In genomic region chr1:157048201-157048923, GRCm38 (mm10) we compare ENCODE assay signal across 9 mouse cellular contexts.
DNase-seq lines count a peak whose midpoint lies in the region; ATAC-seq lines count a peak whose summit lies in the region.
"Had no signal": no experiment of that assay in that cellular context is flagged by ENCODE, and none has a peak within 500 bp of the region (broad histone marks: within the 10 kb centered on the region; RNA-seq: fewer than 3 reads in every experiment).

No protein-coding gene starts in this region.

- H3K9me3 ChIP-seq in embryonic facial prominence, embryonic 12.5 days, result no peaks in the 10 kb centered on the region
- no peaks in the 10 kb centered on the region for H3K9me3 ChIP-seq in limb, embryonic 13.5 days
- H3K9me3 ChIP-seq: lung, embryonic 15.5 days had no signal

- peaks cover 12% of the 10 kb centered on the region for H3K4me1 ChIP-seq in embryonic facial prominence, embryonic 12.5 days
- peaks cover 36% of the 10 kb centered on the region for H3K4me1 ChIP-seq in limb, embryonic 13.5 days

- no peaks in the 10 kb centered on the region for H3K36me3 ChIP-seq in embryonic facial prominence, embryonic 12.5 days
- no peaks in the 10 kb centered on the region for H3K36me3 ChIP-seq in limb, embryonic 13.5 days
- H3K36me3 ChIP-seq: lung, embryonic 15.5 days had no signal

- peak; percentile 48; the same call in 1 of the 2 replicates for ATAC-seq in embryonic facial prominence, embryonic 12.5 days (ENCODE audit: insufficient number of reproducible peaks, insufficient read depth, low FRiP score, low TSS enrichment)
- ATAC-seq in limb, embryonic 13.5 days (ENCODE audit: low FRiP score, low read depth), result peak; percentile 77

- H3K27me3 ChIP-seq in embryonic facial prominence, embryonic 12.5 days, result no peaks in the 10 kb centered on the region
- H3K27me3 ChIP-seq in limb, embryonic 13.5 days, result no peaks in the 10 kb centered on the region
- H3K27me3 ChIP-seq: lung, embryonic 15.5 days had no signal

- no peak overlapping the region for H3K4me3 ChIP-seq in embryonic facial prominence, embryonic 12.5 days
- H3K4me3 ChIP-seq in limb, embryonic 13.5 days, result no peak overlapping the region
- H3K4me3 ChIP-seq: lung, embryonic 15.5 days had no signal

- peak; percentile 31 for DNase-seq in lung, postnatal 25 days (ENCODE audit: low spot score)
- no peak for DNase-seq in lung, adult 18-20 months
- DNase-seq in spleen, postnatal 36 days (ENCODE audit: low spot score in 2 of 2), result peak; percentile 84 to 89
- no peak for DNase-seq in cerebellum, postnatal 14 days
- DNase-seq in frontal cortex, postnatal 14 days (ENCODE audit: low spot score in 2 of 2), result no peak
- DNase-seq in layer of hippocampus, adult 8-10 months (ENCODE audit: low spot score in 2 of 2), result no peak

- no peak overlapping the region for H3K9ac ChIP-seq in embryonic facial prominence, embryonic 12.5 days
- no peak overlapping the region for H3K9ac ChIP-seq in limb, embryonic 13.5 days
- H3K9ac ChIP-seq: lung, embryonic 15.5 days had no signal

- 11% methylated on average over 11 of the region's 11 CpGs for WGBS in embryonic facial prominence, embryonic 12.5 days
- 13% methylated on average over 11 of the region's 11 CpGs for WGBS in limb, embryonic 13.5 days

- peak overlapping the region; percentile 47; the same call in 1 of the 2 replicates for H3K27ac ChIP-seq in embryonic facial prominence, embryonic 12.5 days
- peak overlapping the region; percentile 63; the same call in 1 of the 2 replicates for H3K27ac ChIP-seq in limb, embryonic 13.5 days

- H3K4me2 ChIP-seq in embryonic facial prominence, embryonic 12.5 days (replicated peaks), result 0 out of 2 replicates have a peak overlapping the region, but pooled peaks have one; percentile 16
- peak overlapping the region; percentile 37 for H3K4me2 ChIP-seq in limb, embryonic 13.5 days (replicated peaks)
- H3K4me2 ChIP-seq: lung, embryonic 15.5 days had no signal

Comparison
In these comparisons a context has a peak if more than half of its experiments do, and no peak if none do; other contexts are left out.
1. DNase-seq: peak in lung, postnatal 25 days (single experiment) and spleen, postnatal 36 days (2 of 2); none in lung, adult 18-20 months (0 of 2), cerebellum, postnatal 14 days (0 of 2), frontal cortex, postnatal 14 days (0 of 2) and layer of hippocampus, adult 8-10 months (0 of 2).